Mouse (Mus musculus) testis, adult 2 months (tissue): ENCODE data around the gene Ankrd6.

Source experiments
- CTCF ChIP-seq: fragments of 200-500 bp; IDR thresholded peaks from 2 replicates; pipeline ENCODE4 v1.5.1; 2012; ENCODE audit warnings: low read depth, mild to moderate bottlenecking, inconsistent platforms, low read length, moderate library complexity; ENCODE audit not compliant: control insufficient read depth, insufficient read depth, insufficient replicate concordance
- POLR2A ChIP-seq: fragments of 200-500 bp; IDR thresholded peaks from 2 replicates; pipeline ENCODE4 v1.6.1; 2012; ENCODE audit warnings: low read depth, mild to moderate bottlenecking, inconsistent platforms, low read length, moderate library complexity; ENCODE audit not compliant: control insufficient read depth

DNA sequence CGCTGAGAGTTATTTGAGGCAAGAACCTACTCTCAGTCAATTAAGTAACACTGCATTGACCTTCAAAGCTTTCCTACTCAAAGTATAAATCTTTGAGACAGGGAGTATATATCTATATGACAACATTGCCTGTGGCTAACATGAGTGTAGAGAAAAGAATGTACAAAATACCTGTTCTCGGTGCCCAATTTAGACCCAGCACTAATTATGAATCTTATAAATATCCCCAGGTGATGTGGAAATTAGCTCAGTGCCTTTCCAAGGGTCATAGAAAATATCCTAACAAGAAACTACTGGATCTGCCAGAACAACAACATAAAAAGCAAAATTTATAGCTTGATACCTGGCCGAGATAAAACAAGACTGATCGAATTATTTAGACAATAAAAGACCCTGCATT is 151.7 kb downstream of the Ankrd6 start:
- TF ChIP-seq CTCF (no peak), POLR2A (no peak)
